Mouse (Mus musculus) ES-Bruce4 (cell line): ENCODE results near the gene Hnrnpul1. TPM values are rescaled to one million over a fixed set of nuclear protein-coding genes. Genes with fewer than 3 reads are reported as not detected.

Experiments used
- H3K27ac ChIP-seq: 2 replicates; pipeline ENCODE4 v1.5.1; 2012; ENCODE audit warnings: low read length, inconsistent platforms; ENCODE audit not compliant: insufficient read depth
- H3K27me3 ChIP-seq: 2 replicates; pipeline ENCODE4 v1.6.1; 2012; ENCODE audit warnings: mild to moderate bottlenecking, low read length, inconsistent platforms; ENCODE audit not compliant: control insufficient read depth, poor library complexity, insufficient read depth, severe bottlenecking
- H3K36me3 ChIP-seq: 2 replicates; pipeline ENCODE4 v1.6.1; 2012; ENCODE audit warnings: inconsistent platforms, mild to moderate bottlenecking, low read length, moderate library complexity; ENCODE audit not compliant: control insufficient read depth, poor library complexity, insufficient read depth, severe bottlenecking
- H3K4me1 ChIP-seq: one replicate; pipeline ENCODE4 v1.8.1; 2011; ENCODE audit warnings: low read length; ENCODE audit not compliant: control insufficient read depth, insufficient read depth
- H3K4me3 ChIP-seq: 2 replicates; pipeline ENCODE4 v1.5.1; 2011; ENCODE audit warnings: low read depth, mild to moderate bottlenecking, low read length
- H3K9ac ChIP-seq: 2 replicates; pipeline ENCODE4 v1.6.1; 2012; ENCODE audit warnings: low read depth, mild to moderate bottlenecking, inconsistent platforms; ENCODE audit not compliant: poor library complexity, severe bottlenecking
- H3K9me3 ChIP-seq: replicated peaks from 2 replicates; pipeline ENCODE4 v1.6.1; 2012; ENCODE audit warnings: mild to moderate bottlenecking, low read length, inconsistent platforms; ENCODE audit not compliant: control insufficient read depth, poor library complexity, insufficient read depth, severe bottlenecking
- CTCF ChIP-seq: IDR thresholded peaks from one replicate; pipeline ENCODE4 v1.8.1; 2011; ENCODE audit warnings: low read depth, low read length
- EP300 ChIP-seq: IDR thresholded peaks from 2 replicates; pipeline ENCODE4 v1.6.1; 2011; ENCODE audit warnings: low read depth, low read length; ENCODE audit not compliant: insufficient read depth
- POLR2A ChIP-seq: IDR thresholded peaks from one replicate; pipeline ENCODE4 v1.8.1; 2011; ENCODE audit warnings: low read length; ENCODE audit not compliant: insufficient read depth
- polyA plus RNA-seq: library from polyadenylated mRNA; stranded (reverse); fragments of >200 nt; gene quantifications from 2 replicates; pipeline ENCODE4 v1.2.4, GENCODE M21; 2011; ENCODE audit warnings: low read depth; ENCODE audit not compliant: missing spikeins, insufficient read depth, insufficient read length

The Hnrnpul1 gene
- polyA plus RNA-seq, 1 experiment: 155 TPM

GRCm38 (mm10) chr7:25781937-25782610 lies 27.5 kb upstream of the Hnrnpul1 start:
- Histone ChIP-seq H3K27me3 (no peaks in the 10 kb centered on the region), H3K36me3 (no peaks in the 10 kb centered on the region), H3K9me3 (no peaks in the 10 kb centered on the region), H3K27ac (no peak overlapping the region), H3K4me1 (peaks cover 2% of the 10 kb centered on the region), H3K9ac (peak overlapping the region; percentile 57), H3K4me3 (peak overlapping the region; percentile 22)
- TF ChIP-seq EP300 (no peak), CTCF (no peak), POLR2A (no peak)

- H3K9ac ChIP-seq: peak overlapping the region; percentile 57
- H3K9me3 ChIP-seq: no peaks in the 10 kb centered on the region
- H3K4me3 ChIP-seq: peak overlapping the region; percentile 22
- H3K4me1 ChIP-seq: peaks cover 2% of the 10 kb centered on the region
- TF ChIP-seq CTCF: no peak
- TF ChIP-seq EP300: no peak
- no peak for TF ChIP-seq POLR2A
- no peak overlapping the region for H3K27ac ChIP-seq
- H3K27me3 ChIP-seq: no peaks in the 10 kb centered on the region
- H3K36me3 ChIP-seq: no peaks in the 10 kb centered on the region
Observed at GRCm38 (mm10) chr7:25781321-25781936, 26.9 kb upstream of the Hnrnpul1 start.

GRCm38 (mm10) chr7:25780753-25781152 lies 26.2 kb upstream of the Hnrnpul1 start:
- Histone ChIP-seq H3K9ac (no peak overlapping the region; the same call in 1 of the 2 replicates), H3K4me3 (no peak overlapping the region), H3K27me3 (no peaks in the 10 kb centered on the region), H3K36me3 (no peaks in the 10 kb centered on the region), H3K4me1 (peaks cover 2% of the 10 kb centered on the region), H3K27ac (no peak overlapping the region), H3K9me3 (no peaks in the 10 kb centered on the region)
- no peak for TF ChIP-seq CTCF
- no peak for TF ChIP-seq EP300
- TF ChIP-seq POLR2A: no peak

GRCm38 (mm10) chr7:25780021-25780420 lies 25.5 kb upstream of the Hnrnpul1 start:
- no peaks in the 10 kb centered on the region for H3K9me3 ChIP-seq
- H3K4me3 ChIP-seq: no peak overlapping the region
- no peak overlapping the region for H3K9ac ChIP-seq
- no peaks in the 10 kb centered on the region for H3K36me3 ChIP-seq
- H3K27me3 ChIP-seq: no peaks in the 10 kb centered on the region
- no peak overlapping the region for H3K27ac ChIP-seq
- TF ChIP-seq EP300: no peak
- TF ChIP-seq POLR2A: no peak
- no peak for TF ChIP-seq CTCF
- peaks cover 2% of the 10 kb centered on the region for H3K4me1 ChIP-seq

DNA sequence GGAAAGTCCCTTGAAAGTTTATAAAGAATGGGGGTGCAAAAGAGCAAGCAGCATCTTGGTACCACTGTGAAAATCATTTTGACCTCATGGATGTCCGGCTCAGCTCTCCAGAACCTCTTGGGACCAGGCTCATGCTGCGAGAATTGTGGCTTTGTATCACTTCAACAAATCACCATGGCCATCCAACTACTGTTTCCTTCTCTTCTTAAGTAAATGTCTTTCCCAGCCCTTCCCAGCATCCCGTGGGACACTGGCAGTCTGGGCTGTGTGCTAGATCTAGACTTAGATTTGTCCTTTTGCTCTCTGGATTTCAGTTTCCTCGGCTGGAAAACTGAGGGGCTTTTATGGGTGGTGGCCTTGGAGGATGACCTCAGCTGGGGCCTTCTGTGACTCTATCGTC lies 13.7 kb upstream of the Hnrnpul1 start:
- H3K4me1 ChIP-seq: peaks cover under 1% of the 10 kb centered on the region
- no peak for TF ChIP-seq EP300
- TF ChIP-seq CTCF: no peak
- no peak for TF ChIP-seq POLR2A
- no peak overlapping the region for H3K4me3 ChIP-seq
- H3K27ac ChIP-seq: no peak overlapping the region
- H3K9me3 ChIP-seq: no peaks in the 10 kb centered on the region
- H3K36me3 ChIP-seq: no peaks in the 10 kb centered on the region
- no peaks in the 10 kb centered on the region for H3K27me3 ChIP-seq
- no peak overlapping the region for H3K9ac ChIP-seq

DNA sequence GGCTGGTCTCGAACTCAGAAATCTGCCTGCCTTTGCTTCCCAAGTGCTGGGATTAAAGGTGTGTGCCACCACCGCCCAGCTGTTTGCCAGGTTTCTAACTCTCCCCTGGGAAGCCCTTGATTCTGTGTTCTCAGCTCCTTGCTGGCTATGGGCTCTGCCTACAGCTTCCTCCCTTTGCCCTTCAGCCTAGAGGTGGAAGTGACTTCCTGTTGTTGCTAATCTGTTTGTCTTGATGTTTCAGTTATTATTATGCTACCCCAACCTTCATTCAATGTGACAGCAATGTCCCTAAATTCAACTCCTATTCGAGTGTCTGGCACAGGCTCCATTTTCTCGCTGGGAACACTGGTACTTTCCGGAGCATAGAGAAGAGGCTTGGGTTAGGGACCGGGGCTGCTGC lies 11.6 kb upstream of the Hnrnpul1 start:
- Histone ChIP-seq H3K4me1 (peaks cover 2% of the 10 kb centered on the region), H3K27me3 (no peaks in the 10 kb centered on the region), H3K9me3 (no peaks in the 10 kb centered on the region), H3K27ac (no peak overlapping the region), H3K4me3 (no peak overlapping the region), H3K36me3 (no peaks in the 10 kb centered on the region), H3K9ac (no peak overlapping the region)
- TF ChIP-seq EP300: no peak
- TF ChIP-seq POLR2A: no peak
- TF ChIP-seq CTCF: no peak
